Mouse (Mus musculus) macrophage (primary cell): ENCODE measurements around the gene Stx4a. TPM values are rescaled to one million over a fixed set of nuclear protein-coding genes. Genes with fewer than 3 reads are reported as not detected.
A peak's percentile ranks its signal among the peaks of the same experiment; 100 is the strongest.
"Not testable (repeated sequence)": the region's sequence is repeated elsewhere in the genome, so short reads cannot be mapped to it uniquely, and the experiment has no call there.

Source experiments
- H3K27ac ChIP-seq: fragments of 350-480 bp; formaldehyde crosslinking; 2 replicates; pipeline ENCODE4 v1.9.0; 2021
- H3K36me3 ChIP-seq: fragments of 350-480 bp; formaldehyde crosslinking; 2 replicates; pipeline ENCODE4 v1.9.0; 2021; ENCODE audit errors: inconsistent target
- H3K4me3 ChIP-seq: fragments of 350-480 bp; formaldehyde crosslinking; 2 replicates; pipeline ENCODE4 v1.9.0; 2021; ENCODE audit errors: inconsistent target
- H3K79me2 ChIP-seq: fragments of 350-480 bp; formaldehyde crosslinking; 2 replicates; pipeline ENCODE4 v1.9.0; 2021; ENCODE audit errors: inconsistent target
- WGBS: methylation state at CpG from one replicate; pipeline ENCODE4 v1.1.7; 2026; ENCODE audit warnings: inconsistent platforms; ENCODE audit not compliant: missing documents; 5-methylcytosine and 5-hydroxymethylcytosine counted together
- polyA plus RNA-seq: library from polyadenylated mRNA; stranded (reverse); fragments of 250-400 nt; gene quantifications from 3 replicates; pipeline ENCODE4 v1.2.4, GENCODE M21; 2018; ENCODE audit warnings: inconsistent platforms

Gene Stx4a
- polyA plus RNA-seq, 1 experiment from 2014 or later = 155 TPM

DNA sequence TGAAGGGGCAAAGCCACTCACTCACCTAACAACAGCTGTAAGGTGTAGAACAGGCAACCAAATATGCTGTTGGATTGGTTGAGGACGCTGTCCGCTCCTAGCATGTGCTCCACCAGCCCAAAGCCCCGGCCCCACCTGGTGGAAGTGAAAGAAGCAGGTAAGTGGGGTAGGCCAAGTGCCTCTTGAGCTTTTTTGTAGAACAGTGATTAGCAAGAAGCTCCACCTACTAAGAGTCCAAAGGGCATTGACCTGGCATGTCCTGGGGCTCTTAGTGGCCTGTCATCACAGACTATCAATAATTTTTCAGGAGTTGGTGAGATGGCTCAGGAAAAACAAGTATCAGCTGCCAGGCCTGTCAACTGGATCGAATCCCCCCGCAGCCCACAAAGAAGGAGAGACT, 70.4 kb downstream of the Stx4a start:
- Histone ChIP-seq H3K36me3 (peaks cover 7% of the 10 kb centered on the region; the same call in 1 of the 2 replicates), H3K27ac (no peak overlapping the region), H3K79me2 (no peaks in the 10 kb centered on the region), H3K4me3 (no peak overlapping the region)
- WGBS = 85% methylated on average over 5 of the region's 5 CpGs

DNA sequence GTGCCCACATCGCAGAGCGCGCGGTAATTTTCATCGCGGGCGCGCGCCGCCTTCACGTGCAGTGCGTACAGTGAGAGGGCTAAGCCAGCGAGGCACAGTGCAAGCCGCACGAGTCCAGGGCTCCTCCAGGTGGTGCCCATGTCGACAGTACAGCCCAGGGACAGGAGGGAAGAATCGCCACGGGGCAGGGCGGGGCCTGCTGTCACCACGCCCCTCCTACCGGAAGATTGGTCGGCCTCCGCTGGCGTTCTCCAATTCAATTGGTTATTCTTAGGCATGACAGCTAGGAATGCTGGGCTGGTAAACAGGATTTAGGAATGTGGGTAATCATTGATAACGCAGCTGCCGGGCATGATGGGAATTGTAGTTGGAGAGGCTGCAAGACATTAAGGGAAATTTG, 71.3 kb downstream of the Stx4a start, which contains the start of the genes Gm21974 and Vkorc1:
Gene Gm21974, minus strand, starts transcription at position 13 of the 400 bp plus-strand sequence.
Gene Vkorc1, minus strand, starts transcription at position 176 of the 400 bp plus-strand sequence.
- WGBS = under 1% methylated on average over 26 of the region's 26 CpGs
- H3K36me3 ChIP-seq = no peaks in the 10 kb centered on the region; the same call in 1 of the 2 replicates
- H3K27ac ChIP-seq = 0 out of 2 replicates have a peak within 1 kb of the TSS, but pooled peaks have one; percentile 12
- no peaks in the 10 kb centered on the region for H3K79me2 ChIP-seq
- peak within 1 kb of the TSS; percentile 58 for H3K4me3 ChIP-seq

DNA sequence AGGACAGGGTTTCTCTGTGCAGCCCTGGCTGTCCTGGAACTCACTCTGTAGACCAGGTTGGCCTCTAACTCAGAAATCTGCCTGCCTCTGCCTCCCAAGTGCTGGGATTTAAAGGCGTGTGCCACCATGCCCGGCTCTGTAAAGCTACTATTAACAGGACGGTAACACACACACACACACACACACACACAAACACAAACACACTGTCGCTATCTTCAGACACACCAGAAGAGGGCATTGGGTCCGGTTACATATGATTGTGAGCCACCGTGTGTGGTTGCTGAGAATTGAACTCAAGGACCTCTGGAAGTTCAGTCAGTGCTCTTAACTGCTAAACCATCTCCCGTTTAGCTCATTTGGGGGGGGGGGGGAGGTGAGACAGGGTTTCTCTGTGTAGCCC, 71.8 kb downstream of the Stx4a start:
- 67% methylated on average over 6 of the region's 7 CpGs for WGBS
- not testable (repeated sequence) for H3K79me2 ChIP-seq, H3K36me3 ChIP-seq, H3K27ac ChIP-seq
- peak overlapping the region; percentile 58 for H3K4me3 ChIP-seq

DNA sequence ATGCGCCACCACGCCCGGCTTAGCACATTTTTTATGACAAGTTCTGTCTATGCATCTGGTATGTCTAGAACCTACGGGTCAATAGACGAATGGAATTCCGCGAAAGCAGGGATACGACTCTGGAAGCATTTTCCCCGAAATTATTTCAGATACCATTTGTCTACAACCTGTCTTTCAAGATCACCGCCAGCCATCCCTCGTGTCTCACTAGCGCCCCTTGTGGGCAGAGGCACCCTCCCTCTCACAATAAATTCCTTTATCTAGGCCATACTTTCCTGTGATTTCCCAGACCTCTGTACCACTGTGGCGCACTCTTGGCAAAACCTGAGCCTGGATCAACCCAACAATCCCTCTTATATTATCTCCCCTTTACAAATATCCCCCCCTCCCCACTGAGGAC, 72.3 kb downstream of the Stx4a start:
- H3K4me3 ChIP-seq = no peak overlapping the region
- no peaks in the 10 kb centered on the region for H3K79me2 ChIP-seq
- H3K27ac ChIP-seq = no peak overlapping the region

DNA sequence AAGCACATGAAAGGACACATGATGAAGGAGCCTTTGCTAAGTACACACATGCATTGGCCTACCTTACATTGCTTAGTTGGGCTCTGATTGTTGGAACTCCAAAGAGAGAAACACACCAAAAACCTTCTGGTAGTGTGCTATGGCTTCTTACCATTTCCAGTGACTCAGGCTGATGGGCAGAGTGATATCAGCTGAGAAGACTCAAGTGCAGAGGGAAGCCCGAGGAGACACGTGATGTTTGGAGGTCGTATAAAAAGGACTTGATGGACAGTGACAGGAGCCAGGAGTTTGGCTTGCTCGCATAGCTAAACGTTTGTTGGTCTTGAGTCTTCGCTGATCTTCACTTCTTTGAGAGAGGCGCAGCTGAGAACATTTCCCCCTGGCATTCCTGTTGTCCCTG, 73.4 kb downstream of the Stx4a start:
- H3K79me2 ChIP-seq = no peaks in the 10 kb centered on the region
- no peak overlapping the region for H3K27ac ChIP-seq
- WGBS = 98% methylated on average over 7 of the region's 7 CpGs
- no peak overlapping the region for H3K4me3 ChIP-seq
- no peaks in the 10 kb centered on the region; the same call in 1 of the 2 replicates for H3K36me3 ChIP-seq

More for the DNA sequence above, 72.3 kb downstream of the Stx4a start:
- no peaks in the 10 kb centered on the region; the same call in 1 of the 2 replicates for H3K36me3 ChIP-seq
- WGBS = 75% methylated on average over 11 of the region's 13 CpGs

DNA sequence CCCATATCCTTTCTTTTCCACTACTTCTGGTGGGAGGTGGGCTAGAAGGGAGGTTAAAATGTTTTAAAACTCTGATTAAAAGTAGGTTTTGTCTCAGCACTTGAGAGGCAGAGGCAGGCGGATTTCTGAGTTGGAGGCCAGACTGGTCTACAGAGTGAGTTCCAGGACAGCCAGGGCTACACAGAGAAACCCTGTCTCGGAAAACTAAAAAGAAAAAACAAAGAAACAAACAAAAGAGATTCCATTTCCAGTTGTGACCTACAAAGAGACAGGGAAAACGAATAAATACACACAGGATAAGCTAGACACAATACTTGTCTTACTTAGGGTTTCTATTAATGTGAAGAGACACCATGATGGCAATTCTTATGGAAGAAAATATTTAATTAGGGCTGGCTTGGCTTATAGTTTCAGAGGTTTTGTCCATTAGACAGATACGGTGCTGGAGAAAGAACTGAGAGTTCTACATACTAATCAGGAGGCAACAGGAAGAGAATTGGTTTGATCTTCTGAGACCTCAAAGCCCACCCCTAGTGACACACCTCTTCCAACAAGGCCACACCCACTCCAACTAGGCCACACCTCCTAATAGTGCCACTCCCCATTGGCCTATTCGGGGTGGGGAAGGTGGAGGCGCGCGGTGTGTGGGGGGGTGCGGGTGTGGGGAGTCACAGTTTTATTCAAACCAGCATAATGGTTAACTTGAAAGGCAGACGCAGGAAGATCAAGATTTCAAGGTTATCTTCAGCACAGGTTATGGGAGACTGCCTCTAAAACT, 74.3 kb downstream of the Stx4a start:
- Histone ChIP-seq H3K79me2 (no peaks in the 10 kb centered on the region), H3K4me3 (no peak overlapping the region), H3K36me3 (no peaks in the 10 kb centered on the region), H3K27ac (no peak overlapping the region)
- WGBS = 72% methylated on average over 9 of the region's 10 CpGs

Other genes with a start within 250 kb of the Stx4a start
- gene Ccdc189, start 235.7 kb upstream of the Stx4a start, polyA plus RNA-seq = 0.72 to 3.0 TPM (median 2.9 TPM) in 3 replicates
- gene Rnf40, start 235.5 kb upstream of the Stx4a start, polyA plus RNA-seq = 27.1 to 29.6 TPM (median 28.3 TPM) in 3 replicates
- 5.9 to 11.5 TPM (median 8.2 TPM) in 3 replicates for gene Zfp629, start 208.5 kb upstream of the Stx4a start, polyA plus RNA-seq
- gene Bcl7c, start 115.4 kb upstream of the Stx4a start, polyA plus RNA-seq = 16.0 to 37.5 TPM (median 23.3 TPM) in 3 replicates
- not detected in 3 replicates for gene Ctf1, start 111.6 kb upstream of the Stx4a start, polyA plus RNA-seq
- not detected in 3 replicates for gene Ctf2, start 92.1 kb upstream of the Stx4a start, polyA plus RNA-seq
- gene Fbxl19, start 79.8 kb upstream of the Stx4a start, polyA plus RNA-seq = 4.9 to 11.8 TPM (median 5.8 TPM) in 3 replicates
- 31.3 to 38.6 TPM (median 33.4 TPM) in 3 replicates for gene Orai3, start 54.5 kb upstream of the Stx4a start, polyA plus RNA-seq
- 11.6 to 14.1 TPM (median 12.7 TPM) in 3 replicates for gene Setd1a, start 47.6 kb upstream of the Stx4a start, polyA plus RNA-seq
- 0.49 to 3.2 TPM (median 0.57 TPM) in 3 replicates for gene Gm49388, start 38.7 kb upstream of the Stx4a start, polyA plus RNA-seq
- gene Hsd3b7, start 23.7 kb upstream of the Stx4a start, polyA plus RNA-seq = 14.9 to 55.1 TPM (median 55.0 TPM) in 3 replicates
- gene Stx1b, start 255 bp downstream of the Stx4a start, polyA plus RNA-seq = 0.05 to 0.09 TPM in 2 of 3 replicates, not detected in the other
- gene Zfp646, start 51.9 kb downstream of the Stx4a start, polyA plus RNA-seq = 14.9 to 18.4 TPM (median 16.3 TPM) in 3 replicates
- 3.2 to 5.8 TPM (median 4.7 TPM) in 3 replicates for gene Zfp668, start 52.5 kb downstream of the Stx4a start, polyA plus RNA-seq
- gene Prss53, start 66.7 kb downstream of the Stx4a start, polyA plus RNA-seq = 0.13 TPM in 1 of 3 replicates, not detected in the others
- gene Gm21974, start 71.2 kb downstream of the Stx4a start, polyA plus RNA-seq = not detected in 3 replicates
- 38.2 to 42.7 TPM (median 41.1 TPM) in 3 replicates for gene Vkorc1, start 71.3 kb downstream of the Stx4a start, polyA plus RNA-seq
- gene Bckdk, start 79.8 kb downstream of the Stx4a start, polyA plus RNA-seq = 30.8 to 48.5 TPM (median 38.0 TPM) in 3 replicates
- 10.6 to 18.6 TPM (median 16.3 TPM) in 3 replicates for gene Kat8, start 88.2 kb downstream of the Stx4a start, polyA plus RNA-seq
- gene Prss8, start 105.8 kb downstream of the Stx4a start, polyA plus RNA-seq = not detected in 3 replicates
- 1.0 to 1.7 TPM (median 1.2 TPM) in 3 replicates for gene Prss36, start 122.4 kb downstream of the Stx4a start, polyA plus RNA-seq
- gene Fus, start 143.2 kb downstream of the Stx4a start, polyA plus RNA-seq = 187 to 395 TPM (median 346 TPM) in 3 replicates
- gene Pycard, start 169.6 kb downstream of the Stx4a start, polyA plus RNA-seq = 19.6 to 111 TPM (median 82.3 TPM) in 3 replicates
- not detected in 3 replicates for gene Trim72, start 179.7 kb downstream of the Stx4a start, polyA plus RNA-seq
- gene Itgam, start 238.3 kb downstream of the Stx4a start, polyA plus RNA-seq = 101 to 216 TPM (median 128 TPM) in 3 replicates
- gene Gm49368, start 238.4 kb downstream of the Stx4a start, polyA plus RNA-seq = 1.0 to 2.2 TPM (median 1.6 TPM) in 3 replicates